Mouse (Mus musculus) urinary bladder, postnatal 25 days (tissue): ENCODE results near the gene Shisal2a.
"Not testable (repeated sequence)": the region's sequence is repeated elsewhere in the genome, so short reads cannot be mapped to it uniquely, and the experiment has no call there.

Experiments used
- DNase-seq: peaks from one replicate; pipeline ENCODE4 v3.0.0; 2022; ENCODE audit warnings: low spot score

The Shisal2a gene

DNA sequence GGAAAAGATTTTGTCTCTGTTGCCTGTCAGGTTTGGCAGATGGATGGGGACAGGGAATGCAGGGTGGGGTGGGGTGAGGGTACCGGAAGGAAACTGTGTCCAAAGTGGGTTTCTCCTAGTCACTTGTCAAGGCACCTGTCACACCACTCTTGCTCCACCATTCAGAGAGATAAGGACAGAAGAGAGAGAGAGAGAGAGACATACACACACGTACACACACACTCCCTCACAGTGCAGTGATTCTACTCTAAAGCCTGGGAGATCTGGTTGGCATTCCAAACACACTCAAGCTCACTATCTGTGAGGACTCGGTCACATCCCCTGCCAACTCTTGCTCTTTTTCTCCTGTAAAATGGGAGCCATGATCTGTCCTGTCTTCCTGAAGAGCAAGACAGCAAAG, 11.0 kb downstream of the Shisal2a start:
- no peak for DNase-seq

- DNase-seq = no peak
Observed at GRCm38 (mm10) chr4:108371421-108371820, 11.7 kb downstream of the Shisal2a start.

DNA sequence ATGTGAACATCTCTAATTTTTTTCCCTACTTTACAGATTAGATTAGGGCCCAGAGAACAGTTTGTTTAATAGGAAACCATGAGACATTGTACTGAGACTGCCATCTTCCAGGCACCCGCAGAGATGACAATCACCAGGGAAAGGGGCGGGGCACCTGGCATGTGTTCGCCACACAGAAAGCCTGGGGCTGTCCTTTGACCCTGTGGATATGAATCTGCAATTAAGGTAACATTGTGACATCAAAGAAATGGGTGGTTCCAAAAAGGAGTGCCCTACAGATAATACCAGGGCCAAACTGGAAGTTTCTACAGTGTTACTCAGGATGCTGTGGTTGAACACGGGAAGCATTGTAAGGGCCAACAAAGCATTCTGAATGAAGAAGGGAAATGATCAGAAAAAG, 12.7 kb downstream of the Shisal2a start:
- DNase-seq = no peak

GRCm38 (mm10) chr4:108369254-108369653, 13.9 kb downstream of the Shisal2a start:
- DNase-seq = no peak

DNA sequence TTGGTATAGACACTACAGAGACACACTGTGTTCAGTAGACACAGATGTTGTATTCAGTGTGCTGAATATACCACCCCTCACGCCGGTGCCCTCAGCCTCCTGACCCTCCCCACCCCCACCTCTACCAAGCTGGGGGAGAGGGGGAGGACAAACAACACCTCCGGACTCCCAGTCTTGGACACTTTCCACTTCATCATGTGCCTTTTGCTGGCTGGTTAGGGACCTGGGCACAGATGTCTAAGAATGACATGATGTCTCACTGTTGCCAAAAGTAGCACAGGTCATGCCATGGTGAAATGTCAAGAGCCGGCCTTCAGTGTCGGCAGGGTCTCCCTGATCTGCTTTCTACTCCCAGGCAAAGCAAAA, 19.1 kb downstream of the Shisal2a start:
- no peak for DNase-seq

DNA sequence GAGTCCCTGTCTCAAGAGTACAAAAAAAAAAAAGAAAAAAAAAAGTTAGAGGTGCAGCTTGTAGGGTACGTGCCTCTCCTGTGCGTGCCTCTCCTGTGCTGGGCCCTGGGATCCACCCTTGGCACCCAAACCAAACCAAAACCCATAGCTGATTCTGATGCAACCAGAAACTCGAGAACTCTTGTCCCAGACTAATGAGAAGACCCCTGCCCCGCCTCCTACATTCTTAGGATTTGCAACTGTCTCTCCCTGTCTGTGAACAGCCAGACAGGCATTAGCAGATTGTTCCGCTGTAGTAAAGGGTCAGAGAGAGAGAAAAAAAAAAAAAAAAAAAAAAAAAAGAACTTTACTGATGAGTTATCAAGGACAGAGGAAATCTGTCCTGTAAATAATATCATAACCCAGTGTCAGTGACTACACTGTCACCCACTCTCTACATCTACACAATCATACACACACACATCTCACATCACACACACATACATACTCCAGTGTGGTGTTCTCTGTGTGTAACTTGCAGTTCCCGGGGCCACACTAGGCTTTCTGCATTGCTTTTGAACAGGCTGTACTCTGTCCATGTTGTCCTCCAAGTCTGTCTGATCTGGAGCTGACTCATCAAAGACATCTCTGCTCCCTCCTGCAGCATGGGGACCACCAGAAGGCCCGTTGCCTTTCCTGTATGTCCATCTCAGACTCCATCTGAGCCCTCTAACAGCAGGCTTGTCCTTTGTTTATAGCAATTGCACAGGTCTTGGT, 19.6 kb downstream of the Shisal2a start:
- no peak for DNase-seq

GRCm38 (mm10) chr4:108362321-108363261, 20.6 kb downstream of the Shisal2a start:
- DNase-seq = no peak

- DNase-seq = no peak
Observed at GRCm38 (mm10) chr4:108360136-108361055, 22.8 kb downstream of the Shisal2a start.

DNA sequence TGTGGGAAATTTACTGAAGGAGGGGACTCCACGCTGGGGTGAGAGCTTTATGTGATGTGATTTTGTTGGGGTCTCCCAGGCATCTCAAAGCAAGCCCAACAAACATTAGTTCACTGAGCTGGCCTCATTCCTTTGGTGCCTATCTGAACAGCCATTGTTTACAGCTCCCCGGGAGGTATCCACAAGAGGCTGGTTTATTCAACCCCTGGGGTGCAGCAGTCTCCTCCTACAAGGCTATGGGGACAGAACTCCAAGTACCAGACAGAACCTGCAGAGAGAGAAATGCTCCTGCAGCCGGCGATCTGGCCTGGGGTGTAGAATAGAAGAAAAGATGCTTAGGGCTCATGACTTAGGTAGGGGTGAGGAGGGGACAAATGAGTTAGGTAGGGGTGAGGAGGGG, 24.7 kb downstream of the Shisal2a start:
- no peak for DNase-seq

- no peak for DNase-seq
Observed at GRCm38 (mm10) chr4:108357458-108357857, 25.7 kb downstream of the Shisal2a start.

DNA sequence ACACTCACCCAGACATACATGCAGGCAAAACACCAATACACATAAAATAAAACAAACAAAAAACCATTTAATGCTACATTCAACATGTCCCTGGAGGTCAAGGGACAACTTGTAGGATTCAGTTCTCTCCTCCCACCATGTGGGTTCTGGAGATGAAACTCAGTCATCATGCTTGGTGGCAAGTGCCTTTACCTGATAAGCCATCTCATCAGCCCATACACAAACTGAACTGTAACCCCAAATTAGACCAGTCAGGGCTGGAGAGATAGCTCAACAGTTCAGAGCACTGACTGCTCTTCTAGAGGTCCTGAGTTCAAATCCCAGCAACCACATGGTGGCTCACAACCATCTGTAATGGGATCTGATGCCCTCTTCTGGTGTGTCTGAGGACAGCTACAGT, 29.6 kb downstream of the Shisal2a start:
- not testable (repeated sequence) for DNase-seq

- no peak for DNase-seq
Observed at GRCm38 (mm10) chr4:108350819-108351218, 32.3 kb downstream of the Shisal2a start.

DNA sequence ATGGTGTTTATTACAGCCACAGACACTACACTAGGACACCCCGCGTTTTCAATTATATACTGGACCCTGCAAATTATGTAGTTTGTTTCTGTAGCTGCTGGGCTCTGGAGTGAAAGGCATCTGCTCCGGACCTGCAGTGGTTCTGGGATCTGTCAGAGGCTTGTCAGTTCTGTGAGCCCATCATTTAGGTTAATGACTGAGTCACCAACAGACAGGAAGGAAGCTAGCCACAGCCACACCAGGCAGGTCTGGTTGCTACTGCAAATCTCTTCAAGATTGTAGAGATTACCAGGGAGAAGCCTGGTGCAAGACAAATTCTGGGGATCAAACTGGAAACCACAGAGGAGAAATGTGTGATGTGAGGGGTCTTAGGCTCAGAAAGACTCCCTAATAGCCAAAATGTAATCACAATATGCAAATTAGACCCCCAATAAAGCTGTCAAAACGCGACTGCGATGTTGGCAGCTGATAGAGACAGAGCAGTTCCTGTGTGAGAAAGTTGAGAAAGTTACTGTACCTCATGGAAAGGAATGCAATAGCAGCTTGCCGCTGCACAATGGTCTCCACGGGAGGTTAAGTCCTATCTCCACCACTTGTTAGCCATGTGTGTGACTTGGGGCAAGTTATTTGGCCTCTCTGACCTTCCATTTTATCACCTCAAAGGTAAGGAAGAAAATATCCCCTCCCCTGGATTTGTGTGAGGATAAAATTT, 33.2 kb downstream of the Shisal2a start:
- DNase-seq = no peak

GRCm38 (mm10) chr4:108349064-108349463, 34.1 kb downstream of the Shisal2a start:
- no peak for DNase-seq

DNA sequence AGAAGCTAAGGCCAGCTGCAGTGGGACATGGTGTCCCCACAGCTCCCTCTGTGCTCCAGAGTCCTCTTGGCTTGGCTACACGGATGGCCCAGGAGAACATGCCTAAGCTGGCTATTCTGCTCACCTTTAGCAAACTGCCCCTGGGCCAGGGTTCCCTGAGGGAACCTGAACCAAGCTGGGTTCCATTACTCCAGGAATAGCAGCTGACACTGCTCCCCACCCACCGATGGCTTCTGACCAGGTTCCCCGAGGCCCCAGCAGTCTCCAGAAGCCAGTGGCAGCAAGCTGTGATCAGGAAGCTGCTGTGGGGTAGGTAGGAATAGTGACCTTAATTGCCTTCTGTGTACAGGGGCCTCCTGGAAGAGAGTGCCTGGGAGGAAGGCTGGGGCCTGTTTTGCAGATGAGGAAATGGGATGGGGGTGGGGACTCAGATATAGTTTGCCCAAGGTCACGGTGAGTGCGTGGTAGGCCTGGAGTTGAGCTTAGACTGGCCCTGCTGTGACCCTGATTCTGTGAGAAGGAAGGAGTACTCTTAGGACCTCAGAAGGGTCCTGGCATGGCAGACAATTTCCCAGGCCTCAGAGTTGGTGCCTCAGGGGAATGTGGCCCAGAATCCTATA, 34.8 kb downstream of the Shisal2a start:
- DNase-seq = no peak

DNA sequence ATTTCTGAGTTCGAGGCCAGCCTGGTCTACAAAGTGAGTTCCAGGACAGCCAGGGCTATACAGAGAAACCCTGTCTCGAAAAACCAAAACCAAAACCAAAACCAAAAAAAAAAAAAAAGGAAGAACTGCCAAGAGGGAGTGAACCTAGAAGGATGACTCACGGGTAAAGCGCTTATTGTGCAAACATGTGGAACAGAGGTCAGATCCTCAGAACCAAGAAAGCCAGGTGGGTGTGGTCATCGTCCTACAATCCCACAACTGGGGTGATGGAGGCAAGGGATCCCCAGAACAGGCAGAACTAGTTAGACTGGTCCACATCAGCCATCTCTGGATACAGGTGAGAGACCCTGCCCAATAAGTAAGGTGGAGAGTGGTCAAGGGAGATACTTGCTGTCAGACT, 36.0 kb downstream of the Shisal2a start:
- peak; percentile 30 for DNase-seq

DNA sequence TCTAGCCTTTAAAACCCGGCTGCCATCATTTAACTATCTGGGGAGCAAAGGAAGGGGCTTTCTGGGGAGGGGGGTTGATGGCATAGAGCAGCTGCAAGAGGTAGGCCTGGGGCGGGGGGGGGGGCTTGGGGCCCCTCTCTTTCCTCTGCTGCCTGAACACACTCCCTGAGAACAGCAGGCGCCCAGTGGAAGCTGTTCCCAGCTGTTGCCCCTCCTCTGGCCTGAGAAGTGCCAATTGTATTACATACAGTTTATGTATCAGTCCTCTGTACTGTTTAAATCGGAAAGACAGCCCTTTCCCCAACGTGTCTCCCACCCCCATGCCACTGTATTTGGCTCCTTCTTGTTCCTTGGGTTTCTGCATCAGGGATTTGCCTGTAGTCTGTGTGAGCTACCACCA, 37.3 kb downstream of the Shisal2a start:
- DNase-seq = no peak

GRCm38 (mm10) chr4:108344631-108345083, 38.5 kb downstream of the Shisal2a start:
- no peak for DNase-seq

GRCm38 (mm10) chr4:108339277-108339690, 43.9 kb downstream of the Shisal2a start:
- DNase-seq = peak; percentile 57

- no peak for DNase-seq
Observed at GRCm38 (mm10) chr4:108338811-108339210, 44.3 kb downstream of the Shisal2a start.

DNA sequence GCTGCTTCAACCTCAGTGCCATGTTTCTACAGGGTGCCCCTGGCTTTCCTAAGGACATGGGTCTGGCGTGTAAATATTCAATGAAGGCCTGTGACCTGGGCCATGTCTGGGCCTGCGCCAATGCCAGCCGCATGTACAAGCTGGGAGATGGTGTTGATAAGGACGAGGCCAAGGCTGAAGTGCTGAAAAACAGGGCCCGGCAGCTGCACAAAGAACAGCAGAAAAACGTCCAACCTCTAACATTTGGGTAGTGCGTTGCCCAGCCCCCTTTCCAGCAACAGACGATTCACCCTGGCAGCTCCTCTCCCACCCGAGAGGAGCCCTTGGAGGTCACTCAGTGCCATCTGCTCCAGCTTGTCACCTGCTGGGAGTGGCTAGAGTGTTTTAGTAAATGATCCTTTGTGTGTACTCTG, 44.8 kb downstream of the Shisal2a start:
- DNase-seq = peak; percentile 27
